Mouse (Mus musculus) splenic B cell, adult 2 months (primary cell): ENCODE data around the gene Slc1a6.
A peak's percentile ranks its signal among the peaks of the same experiment; 100 is the strongest.

Experiments
- DNase-seq: peaks from one replicate; pipeline ENCODE4 v3.0.0-alpha.2; 2011; ENCODE audit warnings: low read depth, low spot score
- H3K27me3 ChIP-seq: 2 replicates; pipeline ENCODE4 v1.6.1; 2012; ENCODE audit warnings: mild to moderate bottlenecking, low read length, moderate library complexity, mixed read lengths; ENCODE audit not compliant: control insufficient read depth, poor library complexity, insufficient read depth, severe bottlenecking
- H3K36me3 ChIP-seq: 2 replicates; pipeline ENCODE4 v1.6.1; 2012; ENCODE audit warnings: mild to moderate bottlenecking, low read length, moderate library complexity, mixed read lengths; ENCODE audit not compliant: control insufficient read depth, poor library complexity, insufficient read depth, severe bottlenecking

The Slc1a6 gene

GRCm38 (mm10) chr10:78779981-78780651 is at the start of gene Slc1a6:
Gene Slc1a6, plus strand, starts transcription at chr10:78780496.
- Histone ChIP-seq H3K27me3 (no peaks in the 10 kb centered on the region; the same call in none of the 2 replicates), H3K36me3 (no peaks in the 10 kb centered on the region)
- DNase-seq = no peak

- no peak for DNase-seq
- no peaks in the 10 kb centered on the region for H3K27me3 ChIP-seq
Observed at GRCm38 (mm10) chr10:78739821-78740220, 40.5 kb upstream of the Slc1a6 start.

DNA sequence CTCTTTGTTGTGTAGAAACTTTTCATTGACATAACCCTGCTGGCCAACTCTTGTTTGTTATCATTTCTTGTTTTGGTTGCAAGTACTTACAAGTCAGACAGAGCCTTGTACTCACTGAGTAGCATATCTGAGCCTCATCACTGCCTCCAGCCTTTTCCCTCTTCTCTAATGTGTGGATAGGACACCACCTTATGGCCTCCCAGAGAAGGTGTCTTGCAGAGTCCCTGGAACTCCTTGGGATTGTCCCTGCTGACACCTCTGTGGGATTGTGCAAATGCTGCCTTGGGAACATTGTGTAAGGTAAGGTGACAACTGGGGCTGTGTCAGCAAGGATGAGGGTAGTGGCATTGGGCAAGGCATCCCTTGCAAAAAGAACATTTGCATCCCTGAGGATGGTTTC is 36.6 kb upstream of the Slc1a6 start:
- DNase-seq = no peak
- Histone ChIP-seq H3K36me3 (no peaks in the 10 kb centered on the region), H3K27me3 (no peaks in the 10 kb centered on the region)

More at GRCm38 (mm10) chr10:78739821-78740220, 40.5 kb upstream of the Slc1a6 start:
- no peaks in the 10 kb centered on the region for H3K36me3 ChIP-seq

- Histone ChIP-seq H3K27me3 (no peaks in the 10 kb centered on the region; the same call in 1 of the 2 replicates), H3K36me3 (no peaks in the 10 kb centered on the region)
- no peak for DNase-seq
Observed at GRCm38 (mm10) chr10:78745453-78746232, 34.7 kb upstream of the Slc1a6 start.

- no peaks in the 10 kb centered on the region; the same call in 1 of the 2 replicates for H3K27me3 ChIP-seq
- no peaks in the 10 kb centered on the region for H3K36me3 ChIP-seq
- no peak for DNase-seq
Observed at GRCm38 (mm10) chr10:78747035-78747721, 33.1 kb upstream of the Slc1a6 start.

GRCm38 (mm10) chr10:78748161-78748560 is 32.1 kb upstream of the Slc1a6 start:
- Histone ChIP-seq H3K36me3 (no peaks in the 10 kb centered on the region), H3K27me3 (no peaks in the 10 kb centered on the region; the same call in none of the 2 replicates)
- DNase-seq = no peak

DNA sequence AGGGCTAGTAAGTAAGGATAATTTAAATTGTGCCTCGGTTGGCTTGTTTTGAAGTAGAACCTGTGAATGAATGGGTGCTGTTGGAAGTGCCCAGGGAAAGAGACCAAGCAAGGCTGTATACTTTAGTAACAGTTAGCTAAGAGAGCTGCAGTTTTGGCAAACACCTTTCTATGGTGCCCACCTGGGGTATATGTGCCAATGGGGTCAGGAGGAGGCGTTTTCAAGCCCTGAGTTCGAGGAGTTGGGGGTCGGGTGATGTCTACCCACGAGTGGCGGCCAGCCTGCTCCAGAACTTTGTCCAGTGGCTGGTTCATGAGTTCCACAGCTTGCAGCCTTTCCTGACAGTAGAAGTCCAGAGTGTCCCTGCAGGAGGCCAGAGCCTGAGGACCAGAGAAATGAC is 31.4 kb upstream of the Slc1a6 start:
- no peaks in the 10 kb centered on the region for H3K36me3 ChIP-seq
- H3K27me3 ChIP-seq = no peaks in the 10 kb centered on the region; the same call in none of the 2 replicates
- DNase-seq = no peak

DNA sequence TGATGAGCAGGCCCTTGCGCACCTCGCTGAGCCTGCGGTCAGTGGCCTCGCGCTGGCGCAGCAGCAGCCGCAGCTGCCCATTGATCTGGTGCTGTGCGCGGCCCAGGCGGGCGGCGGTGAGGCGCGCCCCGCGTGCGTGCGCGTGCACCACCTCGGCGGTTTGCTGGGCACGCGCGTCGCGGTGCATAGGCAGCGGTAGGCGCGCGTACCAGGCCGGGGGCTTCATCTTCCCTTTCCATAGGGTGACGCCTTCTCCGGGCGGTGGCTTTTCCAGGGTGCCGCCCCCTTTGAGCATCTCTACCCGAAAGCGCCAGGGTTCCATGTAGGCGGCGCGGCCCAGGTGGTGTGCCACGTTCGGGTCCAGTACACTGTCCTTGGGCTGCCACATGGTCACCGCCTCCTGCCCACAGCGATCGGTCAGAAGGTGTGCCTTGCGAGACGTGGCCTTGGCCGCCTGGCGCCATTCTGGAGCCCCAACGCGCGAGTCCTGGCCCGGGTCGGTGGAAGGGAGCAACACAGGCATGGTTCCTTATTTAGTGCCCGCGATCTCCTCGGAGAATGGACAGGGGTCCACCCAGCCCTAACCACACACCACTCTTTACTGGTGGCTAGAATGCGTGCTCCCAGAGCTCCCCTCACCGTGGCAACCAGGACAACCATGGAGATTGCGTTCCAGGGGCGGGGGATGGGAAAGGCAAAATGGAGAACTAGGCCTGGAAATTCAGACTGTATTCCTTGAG is 27.7 kb upstream of the Slc1a6 start, which contains the start of gene Ccdc105:
Ccdc105 (minus strand) TSS at position 614 of the 740 bp plus-strand sequence.
- H3K36me3 ChIP-seq = no peaks in the 10 kb centered on the region
- DNase-seq = no peak
- no peaks in the 10 kb centered on the region; the same call in none of the 2 replicates for H3K27me3 ChIP-seq

DNA sequence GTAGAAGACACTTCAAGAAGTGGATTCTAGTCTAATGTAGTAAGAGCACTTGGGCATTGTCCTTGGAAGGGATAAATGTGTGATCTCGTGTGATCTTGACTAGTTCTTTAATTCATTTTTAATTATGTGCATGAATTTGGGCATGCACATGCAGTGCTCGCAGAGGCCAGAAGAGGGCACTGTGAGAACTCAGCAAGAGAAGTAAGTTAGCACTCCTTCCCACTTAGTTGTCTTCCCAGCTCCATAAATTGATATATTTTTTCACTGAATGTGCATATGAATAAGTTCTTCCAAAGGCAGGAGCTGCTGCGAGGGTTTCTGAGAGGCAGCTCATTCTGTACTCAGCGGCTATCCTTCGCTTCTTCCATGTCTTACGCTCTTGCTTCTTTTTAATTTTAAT is 24.3 kb upstream of the Slc1a6 start:
- Histone ChIP-seq H3K27me3 (no peaks in the 10 kb centered on the region; the same call in 1 of the 2 replicates), H3K36me3 (no peaks in the 10 kb centered on the region)
- DNase-seq = peak; percentile 55

- DNase-seq = no peak
- no peaks in the 10 kb centered on the region for H3K36me3 ChIP-seq
- H3K27me3 ChIP-seq = no peaks in the 10 kb centered on the region
Observed at GRCm38 (mm10) chr10:78765570-78765969, 14.7 kb upstream of the Slc1a6 start.

DNA sequence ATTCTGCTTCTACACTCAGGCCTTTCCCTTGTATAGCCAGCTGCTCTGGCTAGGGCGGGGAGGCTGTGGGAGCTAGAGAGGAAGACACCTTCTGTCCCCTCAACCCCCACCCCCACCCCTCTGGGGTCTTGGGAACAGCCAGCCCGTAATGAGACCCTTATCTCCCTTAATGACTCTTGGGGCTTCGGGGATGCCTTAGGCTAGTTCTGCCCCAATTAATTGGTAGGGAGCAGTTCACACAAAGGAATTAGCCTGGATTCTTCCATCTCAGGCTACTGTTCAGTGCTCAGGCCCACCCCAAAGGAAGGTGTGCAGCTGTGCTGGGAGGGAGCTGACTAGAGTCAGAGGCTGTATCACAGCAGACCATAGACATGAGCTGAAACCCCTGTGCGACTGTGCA is 4.5 kb upstream of the Slc1a6 start:
- Histone ChIP-seq H3K36me3 (no peaks in the 10 kb centered on the region), H3K27me3 (no peaks in the 10 kb centered on the region; the same call in none of the 2 replicates)
- DNase-seq = no peak

DNA sequence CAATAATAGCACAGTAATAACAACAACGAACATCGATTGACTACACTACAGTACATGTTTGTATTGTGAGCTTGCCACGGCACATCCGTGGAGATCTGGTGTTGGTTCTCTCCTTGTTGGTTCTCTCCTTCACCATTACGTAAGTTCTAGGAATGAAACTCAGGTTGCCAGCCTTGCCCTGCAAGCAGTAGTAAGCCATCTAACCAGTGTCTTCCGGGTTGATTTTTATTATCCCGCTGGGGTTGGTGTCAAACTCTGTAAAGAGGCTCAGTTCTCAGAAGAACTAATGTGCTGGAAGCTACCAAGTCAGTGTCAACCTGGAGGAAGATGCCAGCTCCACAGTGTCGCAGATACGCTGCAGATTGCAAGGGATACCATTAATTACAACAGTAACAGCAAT is 769 bp upstream of the Slc1a6 start:
- DNase-seq = no peak
- H3K27me3 ChIP-seq = no peaks in the 10 kb centered on the region; the same call in none of the 2 replicates
- no peaks in the 10 kb centered on the region for H3K36me3 ChIP-seq

GRCm38 (mm10) chr10:78787566-78788087 is 7.3 kb downstream of the Slc1a6 start:
- Histone ChIP-seq H3K36me3 (no peaks in the 10 kb centered on the region), H3K27me3 (no peaks in the 10 kb centered on the region)
- DNase-seq = no peak

DNA sequence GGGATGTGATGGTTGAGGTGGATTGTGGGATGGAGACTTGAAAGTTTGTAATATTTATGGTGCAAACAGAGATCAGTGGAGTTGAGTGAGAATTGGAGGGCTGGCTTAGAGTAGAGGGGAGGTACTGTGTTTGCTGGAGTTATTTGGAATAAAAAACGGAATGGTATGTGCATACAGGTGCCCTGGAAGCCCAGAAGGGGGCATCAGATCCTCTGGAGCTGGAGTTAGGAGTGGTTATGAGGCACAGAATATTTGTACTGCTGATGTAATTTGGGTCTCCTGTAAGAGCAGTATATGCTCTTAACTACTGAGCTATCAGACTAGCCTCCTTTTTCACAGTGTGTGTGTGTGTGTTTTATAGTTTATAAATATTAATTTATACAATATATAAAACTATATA is 10.3 kb downstream of the Slc1a6 start:
- no peaks in the 10 kb centered on the region for H3K27me3 ChIP-seq
- no peak for DNase-seq
- no peaks in the 10 kb centered on the region for H3K36me3 ChIP-seq
